Mouse (Mus musculus) embryonic facial prominence, embryonic 11.5 days (tissue): ENCODE measurements at regions not wholly inside any gene's neighbourhood (a gene's known extent, or its start where the extent isn't known, plus 50 kb on each side); places are given as distances from the start of the nearest gene placed in this dataset.

Experiments
- ATAC-seq: fragments of 200-750 bp; cut with Nextera tagmentation; replicated peaks from 2 replicates; pipeline ENCODE4 v1.8.0; 2017; ENCODE audit warnings: low read depth; ENCODE audit not compliant: insufficient number of reproducible peaks, low FRiP score, low TSS enrichment
- DNase-seq: peaks from one replicate; pipeline ENCODE4 v3.0.0-alpha.2; 2015; ENCODE audit warnings: low spot score
- H3K27ac ChIP-seq: fragments of 300-500 bp; sonication (generic); replicated peaks from 2 replicates; pipeline ENCODE4 v1.5.1; 2014; ENCODE audit warnings: mild to moderate bottlenecking, low read depth, low read length, control low read depth
- H3K27me3 ChIP-seq: fragments of 300-500 bp; sonication (generic); 2 replicates; pipeline ENCODE4 v1.6.1; 2014; ENCODE audit warnings: mild to moderate bottlenecking, low read length, moderate library complexity, mixed read lengths; ENCODE audit not compliant: control insufficient read depth, insufficient read depth
- H3K36me3 ChIP-seq: fragments of 300-500 bp; sonication (generic); replicated peaks from 2 replicates; pipeline ENCODE4 v1.6.1; 2014; ENCODE audit warnings: low read depth, mild to moderate bottlenecking, low read length, moderate library complexity, mixed read lengths; ENCODE audit not compliant: control insufficient read depth, insufficient read depth
- H3K4me1 ChIP-seq: fragments of 300-500 bp; sonication (generic); 2 replicates; pipeline ENCODE4 v1.6.1; 2014; ENCODE audit warnings: low read length, mixed read lengths; ENCODE audit not compliant: control insufficient read depth, insufficient read depth
- H3K4me2 ChIP-seq: fragments of 300-500 bp; sonication (generic); 2 replicates; pipeline ENCODE4 v1.6.1; 2014; ENCODE audit warnings: low read depth, mild to moderate bottlenecking, control low read depth, low read length, moderate library complexity
- H3K4me3 ChIP-seq: fragments of 300-500 bp; sonication (generic); 2 replicates; pipeline ENCODE4 v1.5.1; 2014; ENCODE audit warnings: low read depth, low read length, control low read depth
- H3K9ac ChIP-seq: fragments of 300-500 bp; sonication (generic); replicated peaks from 2 replicates; pipeline ENCODE4 v1.6.1; 2014; ENCODE audit warnings: mild to moderate bottlenecking, control low read depth, low read length
- H3K9me3 ChIP-seq: fragments of 300-500 bp; sonication (generic); replicated peaks from 2 replicates; pipeline ENCODE4 v1.6.1; 2016; ENCODE audit warnings: mild to moderate bottlenecking, low read length, inconsistent platforms, mixed read lengths; ENCODE audit not compliant: control insufficient read depth
- WGBS: fragments of 180-500 bp; shearing (Covaris S2); extraction: QIAGEN DNeasy Blood & Tissue Kit; methylation state at CpG from one replicate; pipeline ENCODE4 v1.1.7; 2014; 5-methylcytosine and 5-hydroxymethylcytosine counted together

- WGBS = 72% methylated on average over 3 of the region's 3 CpGs
- Histone ChIP-seq H3K36me3 (no peaks in the 10 kb centered on the region), H3K4me1 (no peaks in the 10 kb centered on the region), H3K4me3 (no peak overlapping the region), H3K27me3 (no peaks in the 10 kb centered on the region), H3K4me2 (no peak overlapping the region), H3K9me3 (no peaks in the 10 kb centered on the region), H3K27ac (no peak overlapping the region), H3K9ac (no peak overlapping the region)
- DNase-seq (peak; percentile 52), ATAC-seq (no peak)
These were observed 1603.8 kb upstream of the Slc10a2 start for GRCm38 (mm10) chr8:6708886-6709449.

- H3K4me3 ChIP-seq = no peak overlapping the region
- H3K9me3 ChIP-seq = no peaks in the 10 kb centered on the region
- H3K9ac ChIP-seq = no peak overlapping the region
- WGBS = 87% methylated on average over 4 of the region's 4 CpGs
- no peaks in the 10 kb centered on the region for H3K27me3 ChIP-seq
- no peak overlapping the region for H3K27ac ChIP-seq
- H3K36me3 ChIP-seq = no peaks in the 10 kb centered on the region
- DNase-seq (no peak), ATAC-seq (no peak)
- no peaks in the 10 kb centered on the region for H3K4me1 ChIP-seq
- H3K4me2 ChIP-seq = no peak overlapping the region
These were observed 1583.4 kb upstream of the Slc10a2 start for GRCm38 (mm10) chr8:6688595-6688994.

- Histone ChIP-seq H3K4me1 (no peaks in the 10 kb centered on the region), H3K9ac (no peak overlapping the region)
- 85% methylated on average over 1 of the region's 1 CpGs for WGBS
These were observed 1553.7 kb upstream of the Slc10a2 start for GRCm38 (mm10) chr8:6658860-6659259.

GRCm38 (mm10) chr8:6657451-6657990 lies 1552.4 kb upstream of the Slc10a2 start:
- Histone ChIP-seq H3K9ac (no peak overlapping the region), H3K9me3 (no peaks in the 10 kb centered on the region), H3K27me3 (no peaks in the 10 kb centered on the region), H3K4me2 (no peak overlapping the region), H3K4me1 (no peaks in the 10 kb centered on the region), H3K27ac (no peak overlapping the region), H3K4me3 (no peak overlapping the region), H3K36me3 (no peaks in the 10 kb centered on the region)
- ATAC-seq (no peak), DNase-seq (no peak)
- 81% methylated on average over 3 of the region's 3 CpGs for WGBS

More at GRCm38 (mm10) chr8:6658860-6659259, 1553.7 kb upstream of the Slc10a2 start:
- Histone ChIP-seq H3K27ac (no peak overlapping the region), H3K4me3 (no peak overlapping the region), H3K4me2 (no peak overlapping the region), H3K9me3 (no peaks in the 10 kb centered on the region), H3K36me3 (no peaks in the 10 kb centered on the region), H3K27me3 (no peaks in the 10 kb centered on the region)
- no peak for DNase-seq
- ATAC-seq = no peak

GRCm38 (mm10) chr8:6652180-6652579 lies 1547.0 kb upstream of the Slc10a2 start:
- Histone ChIP-seq H3K4me1 (no peaks in the 10 kb centered on the region), H3K27me3 (no peaks in the 10 kb centered on the region), H3K36me3 (no peaks in the 10 kb centered on the region), H3K4me2 (no peak overlapping the region), H3K9me3 (no peaks in the 10 kb centered on the region), H3K9ac (no peak overlapping the region), H3K4me3 (no peak overlapping the region), H3K27ac (no peak overlapping the region)
- DNase-seq = no peak
- ATAC-seq = no peak

GRCm38 (mm10) chr8:6648083-6648482 lies 1542.9 kb upstream of the Slc10a2 start:
- no peaks in the 10 kb centered on the region for H3K9me3 ChIP-seq
- no peak overlapping the region for H3K9ac ChIP-seq
- no peak overlapping the region for H3K4me2 ChIP-seq
- H3K27me3 ChIP-seq = no peaks in the 10 kb centered on the region
- no peak overlapping the region for H3K27ac ChIP-seq
- H3K4me3 ChIP-seq = no peak overlapping the region
- H3K4me1 ChIP-seq = no peaks in the 10 kb centered on the region
- H3K36me3 ChIP-seq = no peaks in the 10 kb centered on the region
- no peak for ATAC-seq
- no peak for DNase-seq

- WGBS = 88% methylated on average over 5 of the region's 5 CpGs
- Histone ChIP-seq H3K4me2 (no peak overlapping the region), H3K9me3 (no peaks in the 10 kb centered on the region), H3K9ac (no peak overlapping the region), H3K27me3 (no peaks in the 10 kb centered on the region), H3K4me1 (no peaks in the 10 kb centered on the region), H3K27ac (no peak overlapping the region), H3K4me3 (no peak overlapping the region), H3K36me3 (no peaks in the 10 kb centered on the region)
- DNase-seq = no peak
- no peak for ATAC-seq
These were observed 1540.3 kb upstream of the Slc10a2 start for GRCm38 (mm10) chr8:6645287-6645957.

GRCm38 (mm10) chr8:6644396-6644795 lies 1539.2 kb upstream of the Slc10a2 start:
- DNase-seq = no peak
- Histone ChIP-seq H3K4me3 (no peak overlapping the region), H3K36me3 (no peaks in the 10 kb centered on the region), H3K27me3 (no peaks in the 10 kb centered on the region), H3K9ac (no peak overlapping the region), H3K4me1 (no peaks in the 10 kb centered on the region), H3K9me3 (no peaks in the 10 kb centered on the region), H3K27ac (no peak overlapping the region), H3K4me2 (no peak overlapping the region)
- WGBS = 91% methylated on average over 2 of the region's 2 CpGs
- no peak for ATAC-seq
